Mouse (Mus musculus) lung, embryonic 14.5 days (tissue): ENCODE measurements around the gene Aldh3b3. TPM values are rescaled to one million over a fixed set of nuclear protein-coding genes. Genes with fewer than 3 reads are reported as not detected.

Experiments
- ATAC-seq: fragments of 200-750 bp; cut with Nextera tagmentation; 2 replicates; pipeline ENCODE4 v1.8.0; 2017; ENCODE audit warnings: mild to moderate bottlenecking, moderate TSS enrichment, moderate library complexity; ENCODE audit not compliant: insufficient read depth
- DNase-seq: peaks from one replicate; pipeline ENCODE4 v3.0.0-alpha.2; 2015
- H3K27ac ChIP-seq: fragments of 300-500 bp; sonication (generic); 2 replicates; pipeline ENCODE4 v1.5.1; 2014; ENCODE audit warnings: low read depth, mild to moderate bottlenecking, moderate library complexity
- H3K27me3 ChIP-seq: fragments of 300-500 bp; sonication (generic); 2 replicates; pipeline ENCODE4 v1.6.1; 2014; ENCODE audit warnings: low read length, control low read depth; ENCODE audit not compliant: insufficient read depth
- H3K36me3 ChIP-seq: fragments of 300-500 bp; sonication (generic); 2 replicates; pipeline ENCODE4 v1.6.1; 2014; ENCODE audit warnings: control low read depth; ENCODE audit not compliant: insufficient read depth
- H3K4me1 ChIP-seq: fragments of 300-500 bp; sonication (generic); 2 replicates; pipeline ENCODE4 v1.6.1; 2014; ENCODE audit warnings: antibody characterized with exemption, control low read depth; ENCODE audit not compliant: insufficient read depth
- H3K4me2 ChIP-seq: fragments of 300-500 bp; sonication (generic); 2 replicates; pipeline ENCODE4 v1.6.1; 2014; ENCODE audit warnings: mild to moderate bottlenecking
- H3K4me3 ChIP-seq: fragments of 300-500 bp; sonication (generic); 2 replicates; pipeline ENCODE4 v1.5.1; 2014; ENCODE audit warnings: low read depth, low read length
- H3K9ac ChIP-seq: fragments of 300-500 bp; sonication (generic); 2 replicates; pipeline ENCODE4 v1.6.1; 2014
- H3K9me3 ChIP-seq: fragments of 300-500 bp; sonication (generic); 2 replicates; pipeline ENCODE4 v1.6.1; 2016; ENCODE audit warnings: low read depth, low read length, control low read depth
- CTCF ChIP-seq: IDR thresholded peaks from 2 replicates; pipeline ENCODE4 v1.5.1; 2016; ENCODE audit warnings: antibody characterized with exemption, low read depth
- WGBS: fragments of 180-500 bp; shearing (Covaris S2); extraction: QIAGEN DNeasy Blood & Tissue Kit; methylation state at CpG from one replicate; pipeline ENCODE4 v1.1.7; 2014; 5-methylcytosine and 5-hydroxymethylcytosine counted together
- polyA plus RNA-seq: library from polyadenylated mRNA; unstranded; fragments of >200 nt; fragmentation: Nextera tagmentation; extraction: Ambion mirVana; gene quantifications from 2 replicates; pipeline ENCODE4 v1.2.1, GENCODE M21; 2014

The Aldh3b3 gene
- polyA plus RNA-seq, 1 experiment from 2014 or later, result not detected

- H3K4me1 ChIP-seq, result peaks cover 16% of the 10 kb centered on the region
- H3K9ac ChIP-seq, result no peak overlapping the region
- no peaks in the 10 kb centered on the region for H3K36me3 ChIP-seq
- H3K9me3 ChIP-seq, result no peaks in the 10 kb centered on the region
- H3K4me2 ChIP-seq, result no peak overlapping the region
- no peak overlapping the region for H3K4me3 ChIP-seq
- no peak for TF ChIP-seq CTCF
- ATAC-seq (no peak), DNase-seq (no peak)
- H3K27ac ChIP-seq, result no peak overlapping the region
- H3K27me3 ChIP-seq, result no peaks in the 10 kb centered on the region
- WGBS, result 85% methylated on average over 4 of the region's 4 CpGs
Observed at GRCm38 (mm10) chr19:3927989-3928388, 30.5 kb upstream of the Aldh3b3 start.

- no peak for TF ChIP-seq CTCF
- Histone ChIP-seq H3K9me3 (no peaks in the 10 kb centered on the region), H3K4me2 (peak overlapping the region; percentile 27; the same call in 1 of the 2 replicates), H3K9ac (no peak overlapping the region), H3K27me3 (no peaks in the 10 kb centered on the region), H3K4me1 (peaks cover 16% of the 10 kb centered on the region), H3K4me3 (no peak overlapping the region), H3K36me3 (no peaks in the 10 kb centered on the region), H3K27ac (peak overlapping the region; percentile 89; the same call in 1 of the 2 replicates)
- WGBS, result 82% methylated on average over 4 of the region's 4 CpGs
- DNase-seq, result no peak
- no peak for ATAC-seq
Observed at GRCm38 (mm10) chr19:3928779-3929178, 29.7 kb upstream of the Aldh3b3 start.

- Histone ChIP-seq H3K36me3 (no peaks in the 10 kb centered on the region), H3K27me3 (no peaks in the 10 kb centered on the region), H3K9me3 (no peaks in the 10 kb centered on the region), H3K9ac (no peak within 1 kb of the TSS), H3K4me3 (no peak within 1 kb of the TSS), H3K27ac (peak within 1 kb of the TSS; percentile 89), H3K4me2 (peak within 1 kb of the TSS; percentile 27; the same call in 1 of the 2 replicates), H3K4me1 (peaks cover 16% of the 10 kb centered on the region)
- no peak for TF ChIP-seq CTCF
- WGBS, result 32% methylated on average over 12 of the region's 12 CpGs
- ATAC-seq (peak; percentile 73), DNase-seq (peak; percentile 87)
Observed at GRCm38 (mm10) chr19:3929211-3929941, 29.1 kb upstream of the Aldh3b3 start, which contains the start of gene Aldh3b1. TSS of gene Aldh3b1 (minus strand) at chr19:3929808.

- WGBS, result 52% methylated on average over 21 of the region's 21 CpGs
- Histone ChIP-seq H3K36me3 (no peaks in the 10 kb centered on the region), H3K4me1 (peaks cover 19% of the 10 kb centered on the region), H3K27me3 (no peaks in the 10 kb centered on the region), H3K4me2 (peak overlapping the region; percentile 27; the same call in 1 of the 2 replicates), H3K9ac (no peak overlapping the region), H3K27ac (peak overlapping the region; percentile 89), H3K9me3 (no peaks in the 10 kb centered on the region), H3K4me3 (no peak overlapping the region)
- ATAC-seq, result no peak
- TF ChIP-seq CTCF, result no peak
- peak; percentile 61 for DNase-seq
Observed at GRCm38 (mm10) chr19:3930262-3931057, 28.0 kb upstream of the Aldh3b3 start.

GRCm38 (mm10) chr19:3931716-3932115 is 26.7 kb upstream of the Aldh3b3 start:
- Histone ChIP-seq H3K4me1 (peaks cover 25% of the 10 kb centered on the region), H3K27me3 (no peaks in the 10 kb centered on the region), H3K9me3 (no peaks in the 10 kb centered on the region), H3K9ac (no peak overlapping the region), H3K36me3 (no peaks in the 10 kb centered on the region), H3K27ac (no peak overlapping the region), H3K4me3 (no peak overlapping the region), H3K4me2 (no peak overlapping the region)
- DNase-seq (no peak), ATAC-seq (no peak)
- TF ChIP-seq CTCF, result no peak
- WGBS, result 87% methylated on average over 9 of the region's 9 CpGs

GRCm38 (mm10) chr19:3935032-3935895 is 23.2 kb upstream of the Aldh3b3 start, which contains the start of gene Unc93b1:
TSS of gene Unc93b1 (plus strand) at chr19:3935186.
- Histone ChIP-seq H3K4me1 (peaks cover 10% of the 10 kb centered on the region), H3K4me2 (peak within 1 kb of the TSS; percentile 94), H3K9ac (peak within 1 kb of the TSS; percentile 58), H3K27me3 (no peaks in the 10 kb centered on the region), H3K36me3 (no peaks in the 10 kb centered on the region), H3K9me3 (no peaks in the 10 kb centered on the region), H3K27ac (no peak within 1 kb of the TSS), H3K4me3 (peak within 1 kb of the TSS; percentile 50)
- no peak for TF ChIP-seq CTCF
- peak; percentile 82 for DNase-seq
- peak; percentile 93 for ATAC-seq
- WGBS, result 7% methylated on average over 41 of the region's 42 CpGs
